Mouse (Mus musculus): ENCODE results near the gene Abcc9. TPM values are rescaled to one million over a fixed set of nuclear protein-coding genes. Genes with fewer than 3 reads are reported as not detected.

The Abcc9 gene
- total RNA-seq, 2 experiments from 2014 or later = 126 to 127 TPM

DNA sequence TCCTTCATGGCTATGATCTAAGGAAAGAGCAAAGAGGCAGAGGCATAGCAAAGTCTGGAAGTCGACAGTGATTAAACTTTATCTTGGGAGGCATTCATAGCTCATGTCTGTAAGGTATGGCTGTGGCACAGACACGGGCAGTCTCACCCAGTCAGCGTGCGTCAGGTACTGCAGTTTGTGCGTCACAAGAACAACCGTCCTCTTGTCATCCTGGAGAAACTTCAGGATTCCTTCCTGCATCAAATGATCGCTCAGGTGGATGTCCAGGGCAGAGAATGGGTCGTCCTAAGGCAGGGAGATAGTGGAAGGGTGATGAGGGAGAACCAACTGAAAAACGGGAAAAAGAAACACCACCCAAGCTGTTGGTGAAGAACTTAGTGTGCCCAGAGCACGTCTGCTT is 62.8 kb downstream of the Abcc9 start:
- intact Hi-C loops (cut with DNase I; ENCODE audit: low total_unique reads) = no loop called here

DNA sequence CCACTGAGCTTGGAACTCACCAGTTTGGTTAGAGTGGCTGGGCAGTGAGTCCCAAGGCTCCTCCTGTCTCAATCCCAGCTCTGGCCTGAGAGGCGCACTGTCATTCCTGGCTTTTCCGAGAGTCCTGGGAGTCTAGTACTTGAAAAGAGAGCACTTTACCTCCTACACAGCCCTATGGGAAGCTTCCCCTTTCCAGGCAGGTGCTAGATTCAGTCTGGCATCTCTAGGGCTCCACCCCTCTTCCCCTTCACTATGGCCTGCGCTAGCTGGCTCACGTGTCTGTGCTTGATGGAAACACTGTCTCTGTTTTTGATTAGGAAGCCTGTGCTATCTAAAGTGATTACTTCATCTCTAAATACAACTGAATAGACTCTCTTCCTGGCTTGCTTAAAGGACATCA is 66.5 kb downstream of the Abcc9 start:
- no peak for DNase-seq
- intact Hi-C loops (cut with DNase I; ENCODE audit: low total_unique reads) = no loop called here

More for the DNA sequence above, 62.8 kb downstream of the Abcc9 start:
- no peak for DNase-seq

DNA sequence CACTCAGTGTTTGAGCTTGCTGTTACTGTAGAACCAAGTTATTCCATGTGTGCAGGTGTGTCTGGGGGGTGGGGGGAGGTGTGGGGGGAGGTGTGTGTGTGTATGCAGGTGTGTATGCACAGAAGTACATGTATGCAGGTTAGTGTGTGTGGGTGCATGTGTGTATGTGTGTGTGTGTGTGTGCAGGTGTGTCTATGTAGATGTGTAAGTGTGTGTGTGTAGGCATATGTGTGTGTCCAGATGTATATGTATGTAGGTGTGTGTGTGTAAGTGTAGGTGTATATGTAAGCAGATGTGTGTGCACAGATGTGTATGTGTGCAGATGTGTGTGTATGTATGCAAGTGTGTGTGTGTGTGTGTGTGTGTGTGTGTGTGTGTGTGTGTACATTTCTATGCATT is 66.9 kb downstream of the Abcc9 start:
- intact Hi-C loops (cut with DNase I; ENCODE audit: low total_unique reads) = no loop called here
- no peak for DNase-seq

DNA sequence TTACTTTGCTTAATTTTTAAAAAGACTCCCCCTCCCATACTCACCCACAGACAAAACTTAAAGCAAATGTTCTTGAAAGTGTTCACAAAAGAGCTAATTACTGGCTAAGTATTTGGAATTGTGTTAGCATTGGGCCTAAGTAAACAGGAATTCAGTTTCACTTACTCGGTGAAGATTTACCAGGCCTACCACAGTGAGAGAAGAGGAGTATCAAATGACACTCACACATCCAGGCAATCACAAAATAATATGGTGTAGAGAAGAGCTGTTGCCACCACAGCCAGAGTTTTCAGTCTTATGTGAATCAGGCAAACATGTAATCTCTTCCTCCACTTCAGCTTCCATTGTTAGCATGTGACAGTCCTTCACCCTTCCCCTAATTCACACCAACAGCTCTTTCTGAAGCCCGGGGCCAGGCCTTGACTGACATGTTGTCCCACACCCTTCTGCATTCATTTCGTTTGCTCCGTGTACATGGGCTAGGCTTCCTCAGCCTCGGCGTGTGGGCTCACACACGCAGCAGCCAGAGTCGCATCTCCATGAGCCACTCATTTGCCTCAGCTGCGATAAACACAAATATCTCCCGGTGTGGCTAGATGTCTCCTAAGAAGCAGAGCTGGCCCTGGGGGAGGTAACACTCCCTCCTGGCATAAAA is 67.5 kb downstream of the Abcc9 start:
- DNase-seq = no peak
- intact Hi-C loops (cut with DNase I; ENCODE audit: low total_unique reads) = no loop called here

DNA sequence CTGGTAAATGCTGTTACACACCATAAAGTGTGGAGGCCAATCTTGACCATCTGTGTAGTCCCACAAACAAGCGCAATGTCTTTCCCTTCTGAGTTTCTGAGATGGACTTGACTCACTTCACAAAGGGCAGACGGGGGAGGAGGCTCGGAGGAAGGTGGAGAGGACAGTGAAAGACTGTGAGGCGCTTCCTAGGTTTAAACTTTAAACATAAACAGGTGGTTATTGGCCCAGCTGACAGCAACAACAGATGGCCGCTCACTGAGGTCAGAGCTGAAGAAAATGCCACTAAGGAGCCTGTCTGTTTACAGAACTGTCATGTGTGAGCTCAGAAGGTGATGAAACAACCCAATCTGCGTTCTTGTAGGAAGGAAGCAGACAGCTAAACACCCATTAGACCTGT is 78.8 kb downstream of the Abcc9 start:
- intact Hi-C loops (cut with DNase I; ENCODE audit: low total_unique reads) = no loop called here
- no peak for DNase-seq

DNA sequence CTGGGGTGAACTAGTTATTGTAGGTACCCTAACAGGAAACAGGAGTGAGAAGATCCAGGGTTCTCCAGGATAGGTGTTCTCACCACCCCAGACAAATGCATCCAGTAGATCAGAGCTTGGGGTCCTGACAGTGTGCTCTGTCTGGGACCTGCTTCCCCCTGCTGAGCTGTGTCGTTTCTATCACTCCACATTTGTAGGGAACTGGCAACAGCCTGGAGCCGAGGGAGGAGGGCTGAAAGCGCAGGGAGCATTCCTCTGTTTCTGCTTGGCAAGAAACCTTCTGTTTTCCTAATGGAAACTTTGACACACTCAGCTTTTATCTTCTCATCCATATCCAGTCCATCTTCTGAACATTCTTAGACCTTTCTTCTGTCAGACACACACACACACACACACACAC is 85.5 kb downstream of the Abcc9 start:
- intact Hi-C loops (cut with DNase I; ENCODE audit: low total_unique reads) = no loop called here

DNA sequence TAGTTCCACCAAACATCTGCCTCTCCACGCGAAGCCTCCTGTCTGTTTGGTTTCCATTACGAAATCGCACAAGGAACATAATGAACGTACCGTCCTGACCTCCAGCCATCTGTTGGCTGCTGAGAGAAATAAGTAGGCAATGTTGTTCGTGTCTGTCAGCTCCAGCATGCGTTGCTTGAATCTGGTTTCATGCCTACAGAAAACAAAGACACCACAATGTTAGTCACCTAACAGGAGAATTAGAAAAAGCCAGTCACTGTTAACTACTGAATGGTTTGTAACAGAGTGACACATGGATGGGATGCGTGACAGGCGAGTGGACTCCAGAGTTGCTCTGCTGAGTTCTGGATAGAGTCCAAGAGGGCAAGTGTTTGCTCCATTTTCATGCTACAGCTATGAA is 87.8 kb downstream of the Abcc9 start:
- no peak for DNase-seq
- intact Hi-C loops (cut with DNase I; ENCODE audit: low total_unique reads) = no loop called here

More for the DNA sequence above, 85.5 kb downstream of the Abcc9 start:
- peak; percentile 17 for DNase-seq

DNA sequence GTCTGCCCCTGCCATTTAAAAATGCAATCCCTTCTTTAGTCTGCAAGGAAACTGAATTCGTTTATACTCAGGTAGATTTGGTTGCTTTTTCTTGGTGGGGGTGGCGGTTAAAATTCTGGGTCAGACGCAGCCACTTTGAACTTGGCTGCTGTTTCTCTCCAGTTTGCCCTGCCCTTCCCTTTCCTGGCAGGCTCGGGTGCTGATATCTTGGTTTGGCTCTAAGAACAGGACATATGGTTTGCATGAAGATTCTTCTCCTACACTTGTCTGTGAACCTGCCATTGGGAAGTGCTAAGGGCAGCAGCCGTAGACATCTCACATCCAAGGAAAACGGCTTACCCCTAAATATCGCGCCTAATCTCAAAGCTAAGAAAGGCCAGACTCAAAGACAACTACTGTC is 89.7 kb downstream of the Abcc9 start:
- intact Hi-C loops (cut with DNase I; ENCODE audit: low total_unique reads) = no loop called here
- no peak for DNase-seq

DNA sequence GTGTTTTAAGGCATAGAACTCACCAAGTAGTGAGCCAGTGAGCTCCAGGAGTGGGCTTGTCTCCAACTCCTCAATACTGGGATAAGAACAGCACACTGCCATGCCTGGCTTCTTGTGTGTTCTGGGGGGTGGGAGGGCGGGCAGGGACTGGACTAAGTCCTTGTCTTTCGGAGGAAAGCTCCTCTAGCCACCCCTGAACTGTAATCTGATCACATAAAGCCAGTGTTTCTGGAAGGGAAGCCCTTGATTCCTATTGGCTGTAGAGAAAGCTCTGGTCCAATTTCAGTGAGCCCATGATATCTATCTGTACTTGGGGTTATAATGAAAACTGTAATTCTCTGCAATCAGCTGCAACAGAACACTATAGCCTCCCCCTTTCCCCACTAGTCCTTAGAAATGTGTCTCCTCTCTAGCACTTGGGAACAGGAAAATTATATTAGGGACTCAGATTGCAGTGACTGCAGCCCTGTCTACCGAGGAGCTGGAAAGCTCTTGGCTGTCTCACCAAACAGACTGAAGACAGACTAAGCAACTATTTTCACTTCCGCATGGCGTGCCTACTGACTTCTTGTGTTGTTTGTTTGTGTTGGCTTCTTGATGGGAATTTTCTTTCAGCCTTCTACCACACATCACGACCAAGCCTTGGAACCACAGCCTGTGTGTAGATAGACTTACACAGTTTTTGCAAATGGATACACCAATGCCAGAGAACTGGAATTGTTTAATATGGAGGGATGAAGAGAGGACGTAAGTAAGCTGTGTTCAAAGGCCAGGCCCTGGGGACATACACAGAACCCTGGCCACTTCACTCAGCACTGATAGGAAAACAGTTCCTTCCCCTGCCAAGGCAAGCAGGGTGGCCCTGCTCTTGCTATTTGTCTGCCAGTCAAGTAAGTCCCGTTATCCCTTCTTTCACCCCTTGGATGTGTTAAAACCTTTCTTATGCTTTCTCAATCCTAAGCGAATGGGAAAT is 92.4 kb downstream of the Abcc9 start:
- DNase-seq = no peak

DNA sequence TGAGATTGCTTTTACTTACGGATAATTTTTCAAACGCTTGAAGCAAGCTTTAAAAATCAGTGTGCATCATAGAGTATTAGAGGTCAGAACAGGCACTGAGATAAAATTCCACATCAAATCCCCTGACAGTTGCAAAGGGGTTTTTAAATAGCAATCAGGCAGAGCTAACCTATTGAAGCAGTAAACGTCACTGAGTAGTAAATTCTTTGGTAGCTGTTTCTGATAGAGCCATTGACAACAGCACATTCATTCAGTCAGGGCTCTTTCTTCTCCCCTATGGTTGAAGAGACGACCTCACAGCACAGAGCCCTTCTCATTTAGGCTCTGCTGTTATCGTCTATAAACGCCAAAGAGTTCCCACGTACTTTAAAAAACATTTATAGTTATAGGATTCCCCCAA is 95.0 kb downstream of the Abcc9 start:
- intact Hi-C loops (cut with DNase I; ENCODE audit: low total_unique reads) = no loop called here
- no peak for DNase-seq

More for the DNA sequence above, 92.4 kb downstream of the Abcc9 start:
- intact Hi-C loops (cut with DNase I; ENCODE audit: low total_unique reads) = no loop called here

DNA sequence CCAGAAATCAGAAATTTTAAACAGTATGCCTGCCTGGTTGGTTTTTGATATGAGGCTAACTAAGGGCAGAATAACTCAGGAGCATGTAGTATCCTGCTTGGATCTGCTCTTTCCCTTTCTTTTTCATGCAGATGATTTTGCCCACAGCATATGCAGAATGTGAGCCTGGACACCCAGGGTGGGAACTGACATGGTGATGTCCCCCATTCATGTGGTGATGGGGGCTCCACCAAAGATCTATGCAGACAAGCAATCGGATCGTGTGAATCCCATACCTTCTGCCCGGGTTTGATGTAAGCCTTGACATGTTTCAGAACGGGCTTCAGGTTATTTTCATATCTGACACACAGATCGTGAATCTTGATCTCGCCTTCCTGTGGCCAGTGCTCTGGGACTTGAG is 99.3 kb downstream of the Abcc9 start:
- no peak for DNase-seq
- intact Hi-C loops (cut with DNase I; ENCODE audit: low total_unique reads) = no loop called here

DNA sequence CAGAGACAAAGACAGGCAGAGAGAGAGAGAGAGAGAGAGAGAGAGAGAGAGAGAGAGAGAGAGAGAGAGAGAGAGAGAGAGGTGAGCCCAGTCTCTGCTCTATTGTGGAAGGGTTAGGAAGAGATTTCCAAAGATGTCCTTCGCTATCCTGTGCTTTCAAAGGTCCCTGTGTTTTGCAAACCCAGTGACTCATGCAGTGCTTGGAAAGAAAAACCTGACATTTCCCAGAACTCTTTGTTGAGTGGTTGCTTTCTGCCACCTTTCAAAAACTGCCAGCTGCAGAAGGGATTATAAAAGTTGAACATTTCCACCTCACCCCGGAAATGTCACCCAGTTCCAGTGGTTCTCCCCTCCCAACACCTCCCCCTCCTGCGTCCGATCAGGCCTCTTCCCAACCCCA is 123.3 kb downstream of the Abcc9 start:
- DNase-seq = no peak
- intact Hi-C loops (cut with DNase I; ENCODE audit: low total_unique reads) = no loop called here

DNA sequence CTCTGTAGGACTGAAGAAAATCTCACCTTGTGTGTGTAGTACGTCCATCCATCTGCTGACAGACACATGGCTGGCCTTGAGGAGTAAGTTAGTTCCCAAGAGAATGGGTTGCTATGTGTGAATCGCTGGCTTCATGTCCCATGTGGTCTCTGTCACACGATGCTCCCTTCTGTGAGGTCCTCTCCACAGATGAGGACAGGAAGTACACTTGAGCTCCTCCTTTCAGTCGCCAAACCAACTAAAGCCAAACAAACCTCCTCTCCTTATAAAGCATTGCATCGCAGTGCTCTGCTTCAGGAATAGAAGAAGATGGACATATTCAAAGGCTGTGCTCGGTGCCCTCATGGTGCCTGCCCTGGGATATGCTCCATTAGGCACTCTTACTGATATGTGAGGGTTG is 124.3 kb downstream of the Abcc9 start:
- intact Hi-C loops (cut with DNase I; ENCODE audit: low total_unique reads) = no loop called here
- no peak for DNase-seq

DNA sequence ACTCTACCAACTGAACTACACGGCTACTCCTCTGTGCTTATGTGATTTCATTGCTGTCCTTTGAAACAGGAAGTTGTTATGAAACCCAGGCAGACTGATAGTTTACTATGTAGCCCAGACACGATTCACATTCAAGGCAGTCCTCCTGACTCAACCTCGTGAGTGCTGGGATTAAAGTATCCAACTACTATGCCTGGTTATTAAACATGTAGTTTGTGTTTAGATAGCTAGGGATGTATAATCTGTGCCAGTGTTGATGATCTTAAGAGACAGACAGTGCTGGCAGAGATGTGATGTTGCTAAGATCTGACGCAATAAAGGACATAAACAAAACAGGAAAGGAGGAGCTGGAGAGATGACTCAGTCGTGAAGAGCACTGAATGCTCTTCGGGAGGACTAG is 129.2 kb downstream of the Abcc9 start:
- intact Hi-C loops (cut with DNase I; ENCODE audit: low total_unique reads) = no loop called here

DNA sequence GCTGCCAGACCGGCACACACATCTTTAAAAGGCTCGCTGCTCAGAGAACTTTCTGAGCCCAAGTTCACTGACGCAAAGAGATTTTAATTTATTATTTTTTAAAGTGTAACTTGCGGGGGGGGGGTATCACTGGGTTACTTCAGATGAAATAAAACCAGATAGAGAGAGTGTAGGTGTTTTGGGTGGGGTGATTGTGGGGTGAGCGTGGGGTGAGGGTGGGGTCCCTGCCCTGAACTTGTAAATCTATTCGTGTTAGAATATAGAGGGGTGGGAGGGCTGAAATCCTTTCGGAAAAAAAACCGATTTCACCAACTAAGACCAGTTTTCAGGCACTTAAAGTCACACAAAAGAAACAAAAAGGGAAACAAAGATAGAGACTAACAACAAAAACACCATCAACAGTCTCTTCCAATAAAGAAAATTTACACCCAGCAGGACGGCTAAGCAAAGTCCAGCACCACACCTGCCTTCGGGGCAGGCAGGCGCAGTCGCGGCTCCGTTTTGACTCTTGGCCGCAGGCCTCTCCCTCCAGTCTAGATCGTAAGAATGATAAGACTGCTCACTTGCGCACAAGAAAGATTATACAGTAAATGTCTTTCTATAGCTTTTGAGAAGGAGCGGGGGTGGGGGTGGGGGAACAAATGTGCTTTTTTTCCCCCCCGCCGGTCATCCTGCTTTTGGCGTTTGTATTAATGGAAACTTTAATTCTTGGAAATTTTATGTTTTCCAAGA is 130.3 kb downstream of the Abcc9 start:
- no peak for DNase-seq

More for the DNA sequence above, 129.2 kb downstream of the Abcc9 start:
- DNase-seq = no peak

DNA sequence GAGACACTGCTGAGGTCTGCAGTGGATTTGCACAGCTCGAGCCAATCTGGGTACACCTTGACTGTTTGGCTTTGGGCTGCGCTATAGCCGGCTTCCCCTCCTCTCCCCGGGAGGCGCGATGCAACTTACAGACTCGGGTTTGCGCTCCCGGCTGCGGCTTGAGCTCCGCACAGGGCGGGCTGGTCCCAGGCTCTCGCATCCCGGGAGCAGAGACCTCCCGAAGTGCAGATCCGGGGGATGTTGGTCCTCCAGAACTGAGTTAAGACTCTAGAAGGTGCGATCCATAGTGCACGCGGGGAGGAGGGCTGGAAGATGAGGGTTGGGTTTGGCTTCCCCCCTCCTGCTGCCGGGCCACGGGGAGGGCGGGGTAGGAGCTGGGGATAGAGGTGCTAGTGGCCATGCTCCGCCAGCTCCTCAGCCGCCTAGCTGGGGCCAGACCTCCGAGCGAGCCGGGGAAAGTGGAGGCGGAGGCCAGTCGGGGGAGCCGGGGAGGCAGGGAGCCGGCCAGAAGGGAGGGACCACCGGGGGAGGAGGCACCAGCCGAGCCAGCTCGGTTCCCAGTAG is 131.0 kb downstream of the Abcc9 start, which contains the start of gene Kcnj8:
Gene Kcnj8, minus strand, starts transcription at position 560 of the 564 bp plus-strand sequence.
- intact Hi-C loops (cut with DNase I; ENCODE audit: low total_unique reads) = no loop called here
- DNase-seq = peak; percentile 83

More for the DNA sequence above, 130.3 kb downstream of the Abcc9 start:
- intact Hi-C loops (cut with DNase I; ENCODE audit: low total_unique reads) = no loop called here

DNA sequence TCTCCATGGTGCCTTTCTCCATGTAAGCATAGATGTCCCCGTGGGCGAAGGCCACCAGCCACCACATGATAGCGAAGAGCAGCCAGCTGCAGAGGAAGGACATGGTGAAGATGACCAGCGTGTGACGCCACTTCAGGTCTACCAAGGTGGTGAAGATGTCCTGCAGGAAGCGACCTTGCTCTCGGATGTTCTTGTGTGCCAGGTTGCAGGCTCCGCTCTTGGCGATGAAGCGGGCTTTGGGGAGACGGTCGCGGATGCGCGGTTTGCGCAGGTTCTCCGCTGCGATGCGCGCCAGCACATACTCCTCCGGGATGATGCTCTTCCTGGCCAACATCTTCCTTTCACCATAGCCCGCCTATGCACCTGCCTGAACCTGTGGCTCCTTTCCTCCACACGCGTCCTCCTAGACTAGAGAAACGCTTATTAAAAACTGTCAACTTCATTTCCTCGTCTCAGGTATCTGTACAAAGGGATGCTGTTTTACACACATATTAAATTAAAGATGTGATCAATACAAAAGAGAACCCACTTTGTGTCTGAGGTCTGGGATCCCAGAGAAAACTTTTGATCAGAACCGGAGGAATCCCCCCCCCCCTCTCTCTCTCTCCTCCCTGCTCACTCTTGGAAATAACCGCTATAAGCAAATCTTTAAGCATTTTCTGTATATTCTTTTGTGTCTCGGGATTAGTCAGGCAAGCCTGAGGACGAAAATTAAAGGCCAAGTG is 131.9 kb downstream of the Abcc9 start:
- intact Hi-C loops (cut with DNase I; ENCODE audit: low total_unique reads) = no loop called here
- no peak for DNase-seq

DNA sequence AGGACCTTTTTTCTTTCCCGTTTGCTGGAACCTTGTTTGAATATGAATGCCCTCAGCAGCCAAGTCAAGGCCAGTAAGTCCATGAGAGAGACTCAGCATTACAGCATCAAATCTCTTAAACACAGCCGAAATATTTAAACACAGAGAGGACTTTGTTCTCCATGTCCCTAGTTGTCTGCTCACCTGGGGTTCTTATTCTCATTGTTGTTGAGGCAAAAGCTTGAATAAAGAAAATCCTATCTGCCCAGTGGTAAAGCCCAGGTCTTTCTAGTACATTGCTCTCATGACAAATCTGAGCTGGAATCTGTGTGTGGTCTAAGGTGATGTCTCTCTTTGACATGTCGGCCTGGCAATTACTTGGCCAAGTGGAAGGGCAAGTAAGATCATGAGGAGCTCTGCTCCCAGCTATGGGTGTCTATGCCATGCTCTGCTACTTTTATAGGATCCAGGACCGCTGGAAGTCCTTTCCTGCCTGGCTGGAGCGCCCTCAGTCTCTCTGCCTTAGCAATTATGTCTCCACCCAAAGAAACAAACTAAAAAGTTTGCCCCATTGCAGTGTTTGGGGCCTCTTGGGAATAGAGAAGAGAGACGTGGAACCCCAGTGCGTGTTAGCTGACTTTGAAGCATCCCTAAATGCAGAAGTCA is 133.3 kb downstream of the Abcc9 start:
- intact Hi-C loops (cut with DNase I; ENCODE audit: low total_unique reads) = no loop called here
- DNase-seq = no peak

DNA sequence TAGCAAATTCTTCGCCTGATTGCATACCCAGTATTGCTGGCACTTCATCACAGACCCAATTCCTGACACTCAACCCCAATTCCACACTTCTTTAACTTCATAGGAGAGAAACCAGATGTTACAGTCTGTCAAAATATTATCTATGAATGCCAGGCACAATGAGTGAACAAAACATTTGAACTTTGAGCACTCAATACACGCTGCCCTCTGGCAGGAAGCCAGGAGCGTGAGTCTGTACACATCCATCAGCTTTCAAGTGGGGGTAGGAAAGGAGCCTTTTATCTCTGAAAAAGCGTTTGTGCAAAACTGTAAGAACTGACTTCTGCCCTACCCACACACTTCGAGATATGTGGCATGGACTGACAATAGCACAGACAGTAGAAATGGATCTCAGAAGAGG is 134.7 kb downstream of the Abcc9 start:
- intact Hi-C loops (cut with DNase I; ENCODE audit: low total_unique reads) = no loop called here
- DNase-seq = no peak
